Mouse (Mus musculus): ENCODE results near the gene Tst.

- TF ChIP-seq POLR2A (IDR thresholded peaks at IDR 0.05; ENCODE audit: low read depth, low read length) (no peak), CTCF (conservative IDR thresholded peaks at IDR 0.05; ENCODE audit: insufficient read depth, insufficient read length, low read depth, low read length) (peak; percentile 27; the same call in 1 of the 2 replicates)
These were observed 10.2 kb downstream of the Tst start, which contains the start of gene Tex33 for GRCm38 (mm10) chr15:78395478-78395962.

All from kidney, adult 2 months (tissue).